Mouse (Mus musculus) kidney, adult 10 weeks (tissue): ENCODE results near the gene Rpl12. TPM values are rescaled to one million over a fixed set of nuclear protein-coding genes. Genes with fewer than 3 reads are reported as not detected.

ENCODE experiments used
- polyA plus RNA-seq: library from polyadenylated mRNA; stranded (reverse); fragments of 350-450 nt; fragmentation: Illumina TruSeq; extraction: RNeasy Lipid Tissue Mini Kit (QIAGEN cat#74804); gene quantifications from one replicate; pipeline ENCODE4 v1.2.3, GENCODE M21; 2014; ENCODE audit warnings: low read depth, low replicate concordance

The Rpl12 gene
- polyA plus RNA-seq = 88.9 TPM

GRCm38 (mm10) chr2:32961192-32961995 lies at the start of gene Rpl12, which contains the start of gene Lrsam1:
Rpl12 (plus strand) TSS chr2:32961559.
Lrsam1 (minus strand) TSS chr2:32961614.

GRCm38 (mm10) chr2:32981725-32982271 lies 20.4 kb downstream of the Rpl12 start, which contains the start of gene Slc2a8:
Slc2a8 (minus strand) TSS chr2:32982083.

Other genes starting within 250 kb of the Rpl12 start
- 42.3 TPM for gene Cdk9, start 248.5 kb upstream of the Rpl12 start, polyA plus RNA-seq
- gene Sh2d3c, start 240.5 kb upstream of the Rpl12 start, polyA plus RNA-seq = not detected
- not detected for gene 6330409D20Rik, start 220.5 kb upstream of the Rpl12 start, polyA plus RNA-seq
- 0.85 TPM for gene Tor2a, start 204.3 kb upstream of the Rpl12 start, polyA plus RNA-seq
- gene Ttc16, start 185.9 kb upstream of the Rpl12 start, polyA plus RNA-seq = not detected
- gene Ptrh1, start 185.8 kb upstream of the Rpl12 start, polyA plus RNA-seq = 0.53 TPM
- gene Cfap157, start 177.1 kb upstream of the Rpl12 start, polyA plus RNA-seq = not detected
- 2.1 TPM for gene Stxbp1, start 114.3 kb upstream of the Rpl12 start, polyA plus RNA-seq
- gene Fam129b, start 85.4 kb upstream of the Rpl12 start, polyA plus RNA-seq = 1.1 TPM
- 3.9 TPM for gene Lrsam1, start 55 bp downstream of the Rpl12 start, polyA plus RNA-seq
- gene Slc2a8, start 20.5 kb downstream of the Rpl12 start, polyA plus RNA-seq = not detected
- 0.24 TPM for gene Garnl3, start 170.1 kb downstream of the Rpl12 start, polyA plus RNA-seq